Mouse (Mus musculus) kidney, postnatal 0 days (tissue): ENCODE data around the gene Klk6. TPM values are rescaled to one million over a fixed set of nuclear protein-coding genes. Genes with fewer than 3 reads are reported as not detected.

Experiments
- ATAC-seq: fragments of 200-750 bp; cut with Nextera tagmentation; replicated peaks from 2 replicates; pipeline ENCODE4 v1.8.0; 2017; ENCODE audit warnings: low read depth, moderate number of reproducible peaks, moderate TSS enrichment, moderate library complexity; ENCODE audit not compliant: low FRiP score
- DNase-seq: peaks from one replicate; pipeline ENCODE4 v3.0.0-alpha.2; 2016; ENCODE audit warnings: low spot score
- H3K27ac ChIP-seq: fragments of 300-500 bp; sonication (generic); 2 replicates; pipeline ENCODE4 v1.5.1; 2014; ENCODE audit warnings: mild to moderate bottlenecking
- H3K27me3 ChIP-seq: fragments of 300-500 bp; sonication (generic); 2 replicates; pipeline ENCODE4 v1.6.1; 2014; ENCODE audit warnings: low read length, mixed read lengths; ENCODE audit not compliant: insufficient read depth
- H3K36me3 ChIP-seq: fragments of 300-500 bp; sonication (generic); 2 replicates; pipeline ENCODE4 v1.6.1; 2014; ENCODE audit warnings: low read length, mixed read lengths; ENCODE audit not compliant: insufficient read depth
- H3K4me1 ChIP-seq: fragments of 300-500 bp; sonication (generic); replicated peaks from 2 replicates; pipeline ENCODE4 v1.6.1; 2014; ENCODE audit warnings: antibody characterized with exemption, low read length, mixed read lengths; ENCODE audit not compliant: insufficient read depth
- H3K4me2 ChIP-seq: fragments of 300-500 bp; sonication (generic); 2 replicates; pipeline ENCODE4 v1.6.1; 2014; ENCODE audit warnings: mild to moderate bottlenecking, low read length, moderate library complexity, mixed read lengths
- H3K4me3 ChIP-seq: fragments of 300-500 bp; sonication (generic); replicated peaks from 2 replicates; pipeline ENCODE4 v1.5.1; 2014; ENCODE audit warnings: low read depth, low read length
- H3K9ac ChIP-seq: fragments of 300-500 bp; sonication (generic); 2 replicates; pipeline ENCODE4 v1.6.1; 2014; ENCODE audit warnings: low read depth, low read length
- H3K9me3 ChIP-seq: fragments of 300-500 bp; sonication (generic); replicated peaks from 2 replicates; pipeline ENCODE4 v1.6.1; 2016; ENCODE audit warnings: low read length, inconsistent platforms, mixed read lengths
- CTCF ChIP-seq: IDR thresholded peaks from 2 replicates; pipeline ENCODE4 v1.5.1; 2016; ENCODE audit warnings: antibody characterized with exemption, low read depth, mild to moderate bottlenecking, moderate library complexity
- WGBS: fragments of 180-500 bp; shearing (Covaris S2); extraction: QIAGEN DNeasy Blood & Tissue Kit; methylation state at CpG from one replicate; pipeline ENCODE4 v1.1.7; 2014; 5-methylcytosine and 5-hydroxymethylcytosine counted together
- polyA plus RNA-seq: library from polyadenylated mRNA; unstranded; fragments of >200 nt; fragmentation: Nextera tagmentation; extraction: Ambion mirVana; gene quantifications from 2 replicates; pipeline ENCODE4 v1.2.1, GENCODE M21; 2015

The Klk6 gene
- polyA plus RNA-seq, 1 experiment from 2014 or later = not detected

- no peak overlapping the region for H3K4me2 ChIP-seq
- no peak for TF ChIP-seq CTCF
- WGBS = 89% methylated on average over 4 of the region's 4 CpGs
- no peak overlapping the region for H3K4me3 ChIP-seq
- no peaks in the 10 kb centered on the region for H3K4me1 ChIP-seq
- H3K36me3 ChIP-seq = no peaks in the 10 kb centered on the region
- no peak overlapping the region for H3K9ac ChIP-seq
- ATAC-seq (no peak), DNase-seq (no peak)
- no peak overlapping the region for H3K27ac ChIP-seq
- H3K27me3 ChIP-seq = no peaks in the 10 kb centered on the region
- no peaks in the 10 kb centered on the region for H3K9me3 ChIP-seq
These were observed 19.5 kb downstream of the Klk6 start for GRCm38 (mm10) chr7:43843801-43844200.

DNA sequence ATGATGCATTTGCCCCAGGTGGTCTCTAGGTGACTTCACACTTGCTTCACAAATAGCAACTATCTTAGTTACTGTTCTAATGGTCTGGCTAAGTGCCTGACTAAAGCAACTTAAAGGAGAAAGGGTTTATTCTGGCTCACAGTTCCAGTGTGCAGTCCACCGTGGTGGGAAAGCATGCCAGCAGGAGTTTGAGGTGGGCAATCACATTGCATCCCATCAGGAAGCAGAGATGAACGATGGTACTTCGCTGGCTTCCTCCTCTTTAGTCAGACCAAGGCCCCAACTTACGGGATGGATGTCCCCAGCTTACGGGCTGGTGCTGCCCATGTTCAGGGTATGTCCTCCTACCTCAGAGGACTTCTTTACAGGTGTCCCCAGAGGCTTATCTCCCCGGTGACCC is 27.3 kb downstream of the Klk6 start:
- no peaks in the 10 kb centered on the region for H3K36me3 ChIP-seq
- no peak overlapping the region for H3K9ac ChIP-seq
- H3K27ac ChIP-seq = no peak overlapping the region
- ATAC-seq (no peak), DNase-seq (no peak)
- no peak for TF ChIP-seq CTCF
- H3K9me3 ChIP-seq = no peaks in the 10 kb centered on the region
- H3K4me3 ChIP-seq = no peak overlapping the region
- WGBS = 90% methylated on average over 6 of the region's 6 CpGs
- no peaks in the 10 kb centered on the region for H3K27me3 ChIP-seq
- no peaks in the 10 kb centered on the region for H3K4me1 ChIP-seq
- H3K4me2 ChIP-seq = no peak overlapping the region

DNA sequence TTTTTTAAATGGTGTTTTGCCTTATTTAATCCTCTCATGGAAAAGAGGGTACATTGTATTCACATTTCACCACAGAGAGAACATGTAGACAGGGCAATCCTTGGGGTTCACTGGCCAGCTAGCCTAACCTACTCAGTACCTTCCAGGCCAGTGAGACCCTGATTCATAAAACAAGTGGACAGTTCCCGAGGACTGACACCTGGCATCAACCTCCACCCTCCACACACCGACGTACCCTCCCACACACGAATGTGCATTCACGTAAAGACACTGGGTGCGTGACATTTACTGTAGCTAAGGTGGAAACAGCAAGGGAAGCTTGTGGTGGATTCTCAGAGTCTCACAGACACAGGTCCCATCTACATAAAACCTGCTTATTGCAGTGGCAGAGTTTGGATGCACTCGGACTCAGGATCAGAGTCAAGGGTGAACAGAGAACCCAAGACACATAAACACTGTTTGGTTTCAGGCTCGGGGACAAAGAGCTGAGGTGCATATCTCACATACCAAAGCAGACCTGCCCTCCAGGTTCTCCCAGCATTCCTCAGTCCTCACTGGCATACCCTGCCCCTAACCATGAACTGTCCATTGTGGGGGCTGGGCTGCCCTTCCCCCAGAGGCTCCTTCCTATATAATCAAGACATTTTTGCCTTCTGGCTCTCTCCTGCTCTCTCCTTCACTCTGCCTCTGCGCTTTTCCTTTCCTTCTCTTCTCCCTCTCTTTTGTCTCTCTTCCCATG is 30.5 kb downstream of the Klk6 start:
- DNase-seq = no peak
- 52% methylated on average over 9 of the region's 9 CpGs for WGBS

GRCm38 (mm10) chr7:43855709-43856108 is 31.4 kb downstream of the Klk6 start:
- H3K9me3 ChIP-seq = no peaks in the 10 kb centered on the region
- H3K4me2 ChIP-seq = no peak overlapping the region
- no peak overlapping the region for H3K9ac ChIP-seq
- DNase-seq (no peak), ATAC-seq (no peak)
- TF ChIP-seq CTCF = no peak
- H3K4me3 ChIP-seq = no peak overlapping the region
- H3K36me3 ChIP-seq = no peaks in the 10 kb centered on the region
- H3K4me1 ChIP-seq = no peaks in the 10 kb centered on the region
- no peaks in the 10 kb centered on the region for H3K27me3 ChIP-seq
- 63% methylated on average over 3 of the region's 3 CpGs for WGBS
- no peak overlapping the region for H3K27ac ChIP-seq

More for the DNA sequence above, 30.5 kb downstream of the Klk6 start:
- no peak overlapping the region for H3K27ac ChIP-seq
- H3K9me3 ChIP-seq = no peaks in the 10 kb centered on the region
- no peaks in the 10 kb centered on the region for H3K36me3 ChIP-seq
- no peaks in the 10 kb centered on the region for H3K27me3 ChIP-seq
- H3K4me2 ChIP-seq = no peak overlapping the region
- no peak overlapping the region for H3K4me3 ChIP-seq
- no peaks in the 10 kb centered on the region for H3K4me1 ChIP-seq
- no peak for ATAC-seq
- no peak overlapping the region for H3K9ac ChIP-seq
- TF ChIP-seq CTCF = no peak

DNA sequence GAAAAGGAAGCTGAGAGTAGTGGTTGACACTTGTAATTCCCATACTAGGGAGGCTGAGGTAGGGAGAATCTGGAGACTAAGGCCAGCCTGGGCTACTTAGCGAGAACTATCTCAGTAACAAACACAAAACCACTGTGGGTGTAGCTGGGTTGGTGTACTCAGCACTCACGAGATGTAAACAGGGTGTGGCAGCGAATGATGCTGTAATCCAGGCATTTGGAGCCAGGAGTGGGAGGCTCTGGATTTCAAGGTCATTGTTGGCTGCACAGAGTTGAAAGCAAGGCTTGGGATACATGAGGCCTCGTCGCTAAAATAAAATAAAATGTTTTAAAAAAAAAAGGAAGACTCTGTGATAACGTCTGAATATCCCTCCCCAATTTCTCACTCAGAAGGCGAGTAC is 32.0 kb downstream of the Klk6 start:
- TF ChIP-seq CTCF = no peak
- Histone ChIP-seq H3K27me3 (no peaks in the 10 kb centered on the region), H3K4me1 (no peaks in the 10 kb centered on the region), H3K4me3 (no peak overlapping the region), H3K36me3 (no peaks in the 10 kb centered on the region), H3K4me2 (no peak overlapping the region), H3K9me3 (no peaks in the 10 kb centered on the region), H3K27ac (no peak overlapping the region), H3K9ac (no peak overlapping the region)
- ATAC-seq (no peak), DNase-seq (no peak)
- WGBS = 77% methylated on average over 7 of the region's 7 CpGs

DNA sequence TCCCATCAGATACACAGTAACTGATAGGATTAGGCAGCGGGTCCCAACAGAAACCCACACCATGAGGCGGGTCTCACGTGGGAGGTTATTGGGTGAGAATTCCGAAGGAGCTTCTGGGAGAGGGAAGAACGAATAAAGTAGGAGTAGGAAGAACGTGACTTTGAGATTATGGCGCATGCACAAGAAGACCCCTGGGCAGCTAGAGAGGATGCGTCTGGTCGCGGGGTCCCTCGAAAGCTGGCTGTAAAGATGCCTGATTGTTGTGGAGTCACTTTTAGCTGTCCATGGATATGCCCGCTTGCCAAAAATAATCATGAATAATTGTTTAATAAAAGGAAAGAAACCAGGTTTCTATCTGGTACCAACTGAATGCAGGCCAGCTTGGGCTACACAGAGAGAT is 33.2 kb downstream of the Klk6 start:
- WGBS = 90% methylated on average over 12 of the region's 12 CpGs
- Histone ChIP-seq H3K27me3 (no peaks in the 10 kb centered on the region), H3K4me2 (no peak overlapping the region), H3K36me3 (no peaks in the 10 kb centered on the region), H3K9ac (no peak overlapping the region), H3K27ac (no peak overlapping the region), H3K9me3 (no peaks in the 10 kb centered on the region), H3K4me1 (no peaks in the 10 kb centered on the region), H3K4me3 (no peak overlapping the region)
- no peak for TF ChIP-seq CTCF
- DNase-seq (no peak), ATAC-seq (no peak)

- Histone ChIP-seq H3K27me3 (no peaks in the 10 kb centered on the region), H3K9me3 (no peaks in the 10 kb centered on the region), H3K27ac (no peak overlapping the region), H3K9ac (no peak overlapping the region), H3K4me3 (no peak overlapping the region), H3K4me2 (no peak overlapping the region), H3K4me1 (no peaks in the 10 kb centered on the region), H3K36me3 (no peaks in the 10 kb centered on the region)
- peak; percentile 21 for DNase-seq
- ATAC-seq = no peak
- WGBS = 51% methylated on average over 8 of the region's 8 CpGs
- no peak for TF ChIP-seq CTCF
These were observed 36.1 kb downstream of the Klk6 start for GRCm38 (mm10) chr7:43860411-43860810.
